Mouse (Mus musculus): ENCODE data around the gene Dpm3. TPM values are rescaled to one million over a fixed set of nuclear protein-coding genes. Genes with fewer than 3 reads are reported as not detected.
A peak's percentile ranks its signal among the peaks of the same experiment; 100 is the strongest.

The Dpm3 gene
- polyA plus RNA-seq, 2 experiments: 64.3 to 89.7 TPM

GRCm38 (mm10) chr3:89300514-89300913, 41.4 kb downstream of the Dpm3 start:
- Histone ChIP-seq H3K27me3 (ENCODE audit: control insufficient read depth, insufficient read depth, low read length) (peaks cover 9% of the 10 kb centered on the region), H3K4me2 (ENCODE audit: low read depth) (no peak overlapping the region), H3K36me3 (replicated peaks; ENCODE audit: control insufficient read depth, insufficient read depth, low read depth) (no peaks in the 10 kb centered on the region), H3K4me1 (replicated peaks; ENCODE audit: control insufficient read depth in 2 of 2, insufficient read depth in 2 of 2, low read length in 1 of 2) (peaks cover 0 to 5% of the 10 kb centered on the region in 2 experiments; a peak in 2 of 4 replicates), H3K27ac (no peak overlapping the region), H3K4me3 (ENCODE audit: insufficient read depth in 1 of 2, low read depth in 2 of 2, low read length in 2 of 2) (no peak overlapping the region), H3K9ac (replicated peaks) (no peak overlapping the region), H3K9me3 (ENCODE audit: control insufficient read depth, low read length) (no peaks in the 10 kb centered on the region)
- TF ChIP-seq CTCF (IDR thresholded peaks at IDR 0.05; ENCODE audit: low read depth) (peak; percentile 15; the same call in 1 of the 2 replicates), EP300 (IDR thresholded peaks at IDR 0.05; ENCODE audit: low read depth) (no peak)
- DNase-seq (ENCODE audit: low read depth in 3 of 3, low spot score in 3 of 3): no peak
- WGBS (ENCODE audit: insufficient replicate concordance): 39% methylated on average over 2 of the region's 2 CpGs
- ATAC-seq (ENCODE audit: insufficient read depth): no peak

GRCm38 (mm10) chr3:89304440-89304839, 45.3 kb downstream of the Dpm3 start:
- no peak overlapping the region for H3K4me3 ChIP-seq (ENCODE audit: insufficient read depth in 1 of 2, low read depth in 2 of 2, low read length in 2 of 2)
- H3K27me3 ChIP-seq (ENCODE audit: control insufficient read depth, insufficient read depth, low read length): peaks cover 6% of the 10 kb centered on the region
- DNase-seq (ENCODE audit: low read depth in 3 of 3, low spot score in 3 of 3) (no peak), ATAC-seq (ENCODE audit: insufficient read depth) (no peak)
- H3K4me1 ChIP-seq (replicated peaks; ENCODE audit: control insufficient read depth in 2 of 2, insufficient read depth in 2 of 2, low read length in 1 of 2): peaks cover 0 to 3% of the 10 kb centered on the region in 2 experiments; a peak in 1 of 4 replicates
- no peak overlapping the region for H3K4me2 ChIP-seq (ENCODE audit: low read depth)
- no peaks in the 10 kb centered on the region for H3K36me3 ChIP-seq (replicated peaks; ENCODE audit: control insufficient read depth, insufficient read depth, low read depth)
- 54% methylated on average over 6 of the region's 6 CpGs for WGBS (ENCODE audit: insufficient replicate concordance)
- no peak for TF ChIP-seq EP300 (IDR thresholded peaks at IDR 0.05; ENCODE audit: low read depth)
- TF ChIP-seq CTCF (IDR thresholded peaks at IDR 0.05; ENCODE audit: low read depth): no peak
- no peak overlapping the region for H3K9ac ChIP-seq (replicated peaks)
- H3K27ac ChIP-seq: no peak overlapping the region
- no peaks in the 10 kb centered on the region for H3K9me3 ChIP-seq (ENCODE audit: control insufficient read depth, low read length)

GRCm38 (mm10) chr3:89305105-89305504, 45.9 kb downstream of the Dpm3 start:
- Histone ChIP-seq H3K4me1 (replicated peaks; ENCODE audit: control insufficient read depth in 2 of 2, insufficient read depth in 2 of 2, low read length in 1 of 2) (peaks cover 0 to 3% of the 10 kb centered on the region in 2 experiments; a peak in 1 of 4 replicates), H3K4me3 (ENCODE audit: insufficient read depth in 1 of 2, low read depth in 2 of 2, low read length in 2 of 2) (no peak overlapping the region), H3K27ac (no peak overlapping the region), H3K9me3 (ENCODE audit: control insufficient read depth, low read length) (no peaks in the 10 kb centered on the region), H3K9ac (replicated peaks) (no peak overlapping the region), H3K27me3 (ENCODE audit: control insufficient read depth, insufficient read depth, low read length) (peaks cover 2% of the 10 kb centered on the region), H3K36me3 (replicated peaks; ENCODE audit: control insufficient read depth, insufficient read depth, low read depth) (no peaks in the 10 kb centered on the region), H3K4me2 (ENCODE audit: low read depth) (no peak overlapping the region)
- 53% methylated on average over 4 of the region's 4 CpGs for WGBS (ENCODE audit: insufficient replicate concordance)
- ATAC-seq (ENCODE audit: insufficient read depth) (no peak), DNase-seq (ENCODE audit: low read depth in 3 of 3, low spot score in 3 of 3) (no peak)
- no peak for TF ChIP-seq EP300 (IDR thresholded peaks at IDR 0.05; ENCODE audit: low read depth)
- TF ChIP-seq CTCF (IDR thresholded peaks at IDR 0.05; ENCODE audit: low read depth): no peak

DNA sequence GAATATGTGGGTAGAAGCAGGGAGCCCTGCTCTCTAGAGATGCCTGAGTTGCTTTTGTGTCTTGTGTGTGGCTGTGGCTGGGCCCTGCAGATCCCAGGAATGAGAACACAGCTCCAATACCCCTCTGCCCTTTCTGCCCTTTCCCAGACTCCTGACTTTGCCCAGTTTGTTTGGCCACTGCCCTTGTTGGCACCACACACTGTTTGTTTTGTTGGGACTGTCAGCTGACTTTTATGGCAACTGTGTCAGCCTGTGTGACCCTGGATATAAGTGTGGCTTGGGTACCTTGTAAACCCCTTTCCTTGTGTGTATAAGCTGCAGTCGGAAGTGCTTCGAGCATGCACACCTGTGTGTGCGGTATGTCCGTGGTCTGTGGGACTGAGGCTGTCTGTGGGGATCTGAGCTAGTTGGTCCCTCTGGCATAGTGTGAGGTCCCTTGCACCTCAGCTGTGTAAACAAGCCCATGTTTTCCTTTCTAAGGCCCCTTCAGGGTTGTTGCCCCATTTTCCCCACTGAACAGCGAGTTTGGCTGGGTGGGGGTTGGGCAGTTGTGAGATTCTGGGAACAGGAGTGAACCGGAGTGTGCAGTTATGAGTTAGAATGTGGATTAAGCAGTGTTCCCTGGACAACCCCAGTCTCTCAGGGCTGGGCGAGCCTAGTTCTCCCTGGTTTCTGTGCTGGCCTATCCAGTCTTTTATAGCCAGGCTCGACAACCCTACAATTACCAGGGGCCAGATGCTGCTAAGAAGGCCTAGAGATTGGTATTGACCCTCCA, 46.6 kb downstream of the Dpm3 start:
- ATAC-seq (ENCODE audit: insufficient read depth): no peak
- TF ChIP-seq CTCF (IDR thresholded peaks at IDR 0.05; ENCODE audit: low read depth): no peak
- no peak for TF ChIP-seq EP300 (IDR thresholded peaks at IDR 0.05; ENCODE audit: low read depth)
- 49% methylated on average over 8 of the region's 8 CpGs for WGBS (ENCODE audit: insufficient replicate concordance)
- H3K4me3 ChIP-seq (ENCODE audit: insufficient read depth in 1 of 2, low read depth in 2 of 2, low read length in 2 of 2): no peak overlapping the region
- H3K36me3 ChIP-seq (replicated peaks; ENCODE audit: control insufficient read depth, insufficient read depth, low read depth): no peaks in the 10 kb centered on the region
- H3K4me1 ChIP-seq (replicated peaks; ENCODE audit: control insufficient read depth in 2 of 2, insufficient read depth in 2 of 2, low read length in 1 of 2): peaks cover 0 to 3% of the 10 kb centered on the region in 2 experiments; a peak in 1 of 4 replicates
- H3K4me2 ChIP-seq (ENCODE audit: low read depth): no peak overlapping the region
- H3K9me3 ChIP-seq (ENCODE audit: control insufficient read depth, low read length): no peaks in the 10 kb centered on the region
- no peak overlapping the region for H3K9ac ChIP-seq (replicated peaks)
- DNase-seq (ENCODE audit: low read depth in 3 of 3, low spot score in 3 of 3): no peak
- H3K27ac ChIP-seq: no peak overlapping the region
- H3K27me3 ChIP-seq (ENCODE audit: control insufficient read depth, insufficient read depth, low read length): no peaks in the 10 kb centered on the region; the same call in 1 of the 2 replicates

GRCm38 (mm10) chr3:89308089-89308488, 48.9 kb downstream of the Dpm3 start:
- Histone ChIP-seq H3K4me3 (ENCODE audit: insufficient read depth in 1 of 2, low read depth in 2 of 2, low read length in 2 of 2) (no peak overlapping the region), H3K36me3 (replicated peaks; ENCODE audit: control insufficient read depth, insufficient read depth, low read depth) (no peaks in the 10 kb centered on the region), H3K4me1 (replicated peaks; ENCODE audit: control insufficient read depth in 2 of 2, insufficient read depth in 2 of 2, low read length in 1 of 2) (peaks cover 0 to 3% of the 10 kb centered on the region in 2 experiments; a peak in 1 of 4 replicates), H3K27ac (no peak overlapping the region), H3K27me3 (ENCODE audit: control insufficient read depth, insufficient read depth, low read length) (no peaks in the 10 kb centered on the region), H3K9ac (replicated peaks) (no peak overlapping the region), H3K9me3 (ENCODE audit: control insufficient read depth, low read length) (no peaks in the 10 kb centered on the region), H3K4me2 (ENCODE audit: low read depth) (no peak overlapping the region)
- ATAC-seq (ENCODE audit: insufficient read depth): 0 out of 2 replicates have a peak, but pooled peaks have one; percentile 8
- TF ChIP-seq EP300 (IDR thresholded peaks at IDR 0.05; ENCODE audit: low read depth) (no peak), CTCF (IDR thresholded peaks at IDR 0.05; ENCODE audit: low read depth) (peak; percentile 87)
- peak in 1 of 3 experiments; percentile 26 for DNase-seq (ENCODE audit: low read depth in 3 of 3, low spot score in 3 of 3)
- 4% methylated on average over 9 of the region's 9 CpGs for WGBS (ENCODE audit: insufficient replicate concordance)

Measured in liver, embryonic 14.5 days (tissue).